Mouse (Mus musculus) midbrain, embryonic 11.5 days (tissue): ENCODE data around the gene Dpf2. TPM values are rescaled to one million over a fixed set of nuclear protein-coding genes. Genes with fewer than 3 reads are reported as not detected.

Source experiments
- ATAC-seq: fragments of 200-750 bp; cut with Nextera tagmentation; 2 replicates; pipeline ENCODE4 v1.8.0; 2017; ENCODE audit warnings: moderate TSS enrichment, moderate library complexity; ENCODE audit not compliant: low FRiP score
- DNase-seq: peaks from one replicate; pipeline ENCODE4 v3.0.0; 2015; ENCODE audit warnings: low spot score; ENCODE audit errors: missing footprints
- H3K27ac ChIP-seq: fragments of 300-500 bp; sonication (generic); 2 replicates; pipeline ENCODE4 v1.5.1; 2014; ENCODE audit warnings: low read depth, low read length
- H3K27me3 ChIP-seq: fragments of 300-500 bp; sonication (generic); 2 replicates; pipeline ENCODE4 v1.6.1; 2014; ENCODE audit warnings: mild to moderate bottlenecking, low read length, moderate library complexity, mixed read lengths; ENCODE audit not compliant: control insufficient read depth, insufficient read depth
- H3K36me3 ChIP-seq: fragments of 300-500 bp; sonication (generic); 2 replicates; pipeline ENCODE4 v1.6.1; 2014; ENCODE audit warnings: mild to moderate bottlenecking, low read length, moderate library complexity, mixed read lengths; ENCODE audit not compliant: control insufficient read depth, insufficient read depth
- H3K4me1 ChIP-seq: fragments of 300-500 bp; sonication (generic); 2 replicates; pipeline ENCODE4 v1.6.1; 2014; ENCODE audit warnings: low read length; ENCODE audit not compliant: control insufficient read depth, insufficient read depth
- H3K4me2 ChIP-seq: fragments of 300-500 bp; sonication (generic); 2 replicates; pipeline ENCODE4 v1.6.1; 2014; ENCODE audit warnings: mild to moderate bottlenecking, moderate library complexity
- H3K4me3 ChIP-seq: fragments of 300-500 bp; sonication (generic); 2 replicates; pipeline ENCODE4 v1.5.1; 2014; ENCODE audit warnings: low read depth, low read length
- H3K9ac ChIP-seq: fragments of 300-500 bp; sonication (generic); 2 replicates; pipeline ENCODE4 v1.6.1; 2014; ENCODE audit warnings: low read length
- H3K9me3 ChIP-seq: fragments of 300-500 bp; sonication (generic); 2 replicates; pipeline ENCODE4 v1.6.1; 2016; ENCODE audit warnings: low read length; ENCODE audit not compliant: control insufficient read depth
- WGBS: fragments of 180-500 bp; shearing (Covaris S2); extraction: QIAGEN DNeasy Blood & Tissue Kit; methylation state at CpG from one replicate; pipeline ENCODE4 v1.1.7; 2014; 5-methylcytosine and 5-hydroxymethylcytosine counted together
- polyA plus RNA-seq: library from polyadenylated mRNA; unstranded; fragments of >200 nt; fragmentation: Nextera tagmentation; extraction: Ambion mirVana; gene quantifications from 2 replicates; pipeline ENCODE4 v1.2.1, GENCODE M21; 2014

Gene Dpf2
- 200 and 203 TPM in 2 replicates for polyA plus RNA-seq

DNA sequence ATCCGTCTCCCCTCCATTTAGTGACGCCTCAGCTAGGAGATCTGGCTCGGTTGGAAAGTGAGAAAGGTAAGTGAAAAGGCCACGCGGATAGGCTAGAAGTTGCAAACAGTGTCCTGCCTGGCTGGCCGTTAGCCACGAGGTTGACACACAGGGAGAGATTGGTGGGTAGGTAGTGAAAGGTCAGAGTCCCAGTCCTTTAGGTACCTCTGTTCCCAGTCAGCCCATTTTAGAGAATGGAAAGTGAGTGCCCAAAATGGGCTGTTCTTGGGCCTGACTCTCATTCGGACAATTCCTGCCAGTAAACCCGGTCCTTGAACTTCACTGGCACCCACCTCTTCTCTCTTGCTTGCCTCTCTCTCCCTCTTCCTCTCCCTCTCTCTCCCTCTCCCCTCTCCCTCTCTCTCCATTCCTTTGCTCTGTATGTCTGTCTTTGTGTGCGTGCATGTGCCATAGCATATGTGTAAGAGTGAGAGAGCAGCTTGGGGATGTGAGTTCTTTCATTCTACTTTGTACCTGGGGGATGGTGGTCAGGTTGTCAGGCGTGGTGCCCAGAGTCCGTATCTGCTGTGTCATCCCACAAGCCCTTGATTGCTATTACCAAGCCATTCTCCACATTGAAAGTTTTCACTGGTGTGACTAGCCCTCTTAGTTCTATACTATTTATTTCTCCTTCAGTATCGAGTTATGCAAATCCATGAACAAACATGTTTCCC, at the start of gene Dpf2:
Gene Dpf2 (minus strand): TSS at position 4 of the 713 bp plus-strand sequence.
- ATAC-seq (peak; percentile 17; the same call in 1 of the 2 replicates), DNase-seq (no peak)
- Histone ChIP-seq H3K4me2 (peak within 1 kb of the TSS; percentile 62), H3K27me3 (no peaks in the 10 kb centered on the region), H3K36me3 (0 out of 2 replicates have a peak, but pooled peaks cover 3% of the 10 kb centered on the region), H3K9me3 (no peaks in the 10 kb centered on the region), H3K9ac (peak within 1 kb of the TSS; percentile 81), H3K27ac (peak within 1 kb of the TSS; percentile 10; the same call in 1 of the 2 replicates), H3K4me1 (peaks cover 22% of the 10 kb centered on the region), H3K4me3 (peak within 1 kb of the TSS; percentile 69)
- 24% methylated on average over 13 of the region's 13 CpGs for WGBS

- H3K9me3 ChIP-seq = no peaks in the 10 kb centered on the region
- H3K27me3 ChIP-seq = no peaks in the 10 kb centered on the region
- DNase-seq (peak; percentile 26), ATAC-seq (no peak)
- no peak overlapping the region for H3K9ac ChIP-seq
- H3K4me2 ChIP-seq = no peak overlapping the region
- H3K4me1 ChIP-seq = peaks cover under 1% of the 10 kb centered on the region
- H3K36me3 ChIP-seq = 0 out of 2 replicates have a peak, but pooled peaks cover 3% of the 10 kb centered on the region
- no peak overlapping the region for H3K4me3 ChIP-seq
- no peak overlapping the region for H3K27ac ChIP-seq
- WGBS = 92% methylated on average over 5 of the region's 5 CpGs
These were observed 44.6 kb upstream of the Dpf2 start for GRCm38 (mm10) chr19:5957371-5957770.

DNA sequence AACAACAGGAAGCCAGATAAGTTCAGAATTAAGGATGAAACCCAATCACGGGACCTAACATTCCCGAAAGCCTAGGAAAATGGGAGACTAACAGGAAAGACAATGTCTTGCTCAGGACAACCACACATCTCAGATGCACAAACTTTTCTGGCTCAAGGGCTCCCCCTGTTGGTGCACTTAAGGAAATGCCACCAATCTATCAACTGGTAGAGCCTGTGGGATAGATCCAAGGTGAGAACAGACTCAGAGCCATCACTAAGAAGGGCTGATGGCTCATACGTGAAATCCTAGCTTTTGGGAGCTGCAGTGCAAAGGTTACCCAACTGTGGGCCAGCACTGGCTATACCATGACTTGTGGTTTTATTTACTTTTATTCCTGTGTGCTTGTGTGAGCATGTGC, 43.9 kb upstream of the Dpf2 start:
- ATAC-seq = no peak
- Histone ChIP-seq H3K4me3 (no peak overlapping the region), H3K27ac (no peak overlapping the region), H3K27me3 (no peaks in the 10 kb centered on the region), H3K4me2 (no peak overlapping the region), H3K9ac (no peak overlapping the region), H3K36me3 (0 out of 2 replicates have a peak, but pooled peaks cover 3% of the 10 kb centered on the region), H3K9me3 (no peaks in the 10 kb centered on the region), H3K4me1 (no peaks in the 10 kb centered on the region)
- 27% methylated on average over 3 of the region's 3 CpGs for WGBS
- DNase-seq = peak; percentile 95

- Histone ChIP-seq H3K4me2 (no peak overlapping the region), H3K9me3 (no peaks in the 10 kb centered on the region), H3K27ac (no peak overlapping the region), H3K36me3 (peaks cover 8% of the 10 kb centered on the region; the same call in 1 of the 2 replicates), H3K27me3 (no peaks in the 10 kb centered on the region), H3K4me3 (no peak overlapping the region), H3K4me1 (no peaks in the 10 kb centered on the region), H3K9ac (no peak overlapping the region)
- 91% methylated on average over 28 of the region's 28 CpGs for WGBS
- ATAC-seq (no peak), DNase-seq (peak; percentile 75)
These were observed 43.2 kb upstream of the Dpf2 start for GRCm38 (mm10) chr19:5955704-5956670.

- ATAC-seq = no peak
- no peak overlapping the region for H3K9ac ChIP-seq
- WGBS = 93% methylated on average over 10 of the region's 10 CpGs
These were observed 42.1 kb upstream of the Dpf2 start for GRCm38 (mm10) chr19:5954936-5955335.

GRCm38 (mm10) chr19:5954031-5954710, 41.4 kb upstream of the Dpf2 start:
- H3K27ac ChIP-seq = no peak overlapping the region
- 92% methylated on average over 22 of the region's 22 CpGs for WGBS
- no peaks in the 10 kb centered on the region for H3K27me3 ChIP-seq
- no peak overlapping the region for H3K4me2 ChIP-seq
- H3K4me1 ChIP-seq = no peaks in the 10 kb centered on the region
- H3K36me3 ChIP-seq = peaks cover 14% of the 10 kb centered on the region; the same call in 1 of the 2 replicates
- no peak overlapping the region for H3K4me3 ChIP-seq
- H3K9me3 ChIP-seq = no peaks in the 10 kb centered on the region
- no peak overlapping the region for H3K9ac ChIP-seq
- ATAC-seq (no peak), DNase-seq (peak; percentile 53)

More at GRCm38 (mm10) chr19:5954936-5955335, 42.1 kb upstream of the Dpf2 start:
- H3K4me3 ChIP-seq = no peak overlapping the region
- no peak overlapping the region for H3K27ac ChIP-seq
- H3K9me3 ChIP-seq = no peaks in the 10 kb centered on the region
- H3K4me2 ChIP-seq = no peak overlapping the region
- H3K4me1 ChIP-seq = no peaks in the 10 kb centered on the region
- H3K36me3 ChIP-seq = peaks cover 12% of the 10 kb centered on the region; the same call in 1 of the 2 replicates
- peak; percentile 76 for DNase-seq
- H3K27me3 ChIP-seq = no peaks in the 10 kb centered on the region

DNA sequence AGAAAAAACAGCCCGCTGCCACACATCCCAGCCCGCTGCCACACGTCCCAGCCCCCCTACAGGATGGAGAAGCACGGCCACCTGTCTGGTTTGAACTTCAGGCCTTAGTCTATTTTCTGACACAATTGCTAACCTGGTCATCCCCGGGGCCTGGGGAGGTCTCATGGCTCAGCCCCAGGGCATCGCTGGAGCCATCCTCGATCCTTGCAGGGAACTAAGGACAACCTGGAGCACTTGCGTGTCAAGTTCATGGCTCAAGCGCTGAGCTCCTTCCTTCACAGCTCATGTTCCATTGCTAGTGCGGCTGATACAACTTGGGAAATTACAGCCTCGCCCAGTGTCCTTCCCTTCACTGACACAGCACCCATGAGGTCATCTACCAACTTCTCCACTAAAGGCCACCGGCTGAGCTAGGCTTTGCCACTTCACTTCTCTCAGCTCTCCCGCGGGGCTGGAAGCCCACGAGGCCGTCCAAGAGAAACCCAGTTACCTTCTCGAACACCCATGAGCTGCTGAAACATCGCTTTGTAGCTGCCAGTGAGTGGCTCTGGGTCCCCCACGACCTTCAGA, 40.5 kb upstream of the Dpf2 start:
- Histone ChIP-seq H3K9me3 (no peaks in the 10 kb centered on the region), H3K36me3 (peaks cover 14% of the 10 kb centered on the region; the same call in 1 of the 2 replicates), H3K4me3 (no peak overlapping the region), H3K4me2 (no peak overlapping the region), H3K9ac (no peak overlapping the region), H3K27me3 (no peaks in the 10 kb centered on the region), H3K27ac (no peak overlapping the region), H3K4me1 (no peaks in the 10 kb centered on the region)
- ATAC-seq (no peak), DNase-seq (peak; percentile 17)
- 94% methylated on average over 19 of the region's 19 CpGs for WGBS

DNA sequence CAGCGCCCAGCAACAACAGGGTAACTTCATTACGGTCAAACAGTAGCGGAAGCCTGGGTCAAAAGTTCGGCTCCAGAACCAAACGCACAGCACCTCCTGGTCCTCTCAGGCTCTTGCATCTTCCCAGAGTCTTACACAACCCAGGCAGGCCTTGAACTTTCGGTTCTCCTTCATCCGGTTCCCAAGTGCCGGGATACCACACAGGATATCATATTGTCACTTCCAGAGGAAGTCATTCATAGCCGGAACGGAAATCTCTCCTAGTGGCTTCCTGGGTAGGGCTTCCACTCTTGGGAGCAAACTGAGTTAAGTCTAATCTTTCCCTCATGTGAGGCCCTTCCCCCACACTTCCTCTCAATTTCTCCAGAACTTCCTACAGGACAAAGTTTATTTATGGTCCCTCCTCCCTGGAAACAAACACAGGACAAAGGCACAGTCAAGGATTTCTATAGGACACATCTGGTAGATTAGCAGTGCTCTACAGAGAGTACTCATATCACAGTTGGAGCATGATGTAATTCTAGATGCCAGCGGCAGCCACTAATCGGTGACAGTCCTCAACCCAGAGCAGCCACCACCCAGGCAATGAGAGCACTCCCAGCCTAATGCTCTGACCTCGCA, 39.4 kb upstream of the Dpf2 start:
- Histone ChIP-seq H3K36me3 (peaks cover 14% of the 10 kb centered on the region; the same call in 1 of the 2 replicates), H3K9me3 (no peaks in the 10 kb centered on the region), H3K4me1 (no peaks in the 10 kb centered on the region)

More for the DNA sequence above, 39.4 kb upstream of the Dpf2 start:
- H3K9ac ChIP-seq = no peak overlapping the region
- no peak overlapping the region for H3K27ac ChIP-seq
- WGBS = 82% methylated on average over 13 of the region's 13 CpGs
- no peaks in the 10 kb centered on the region for H3K27me3 ChIP-seq
- DNase-seq (peak; percentile 75), ATAC-seq (no peak)
- no peak overlapping the region for H3K4me2 ChIP-seq
- H3K4me3 ChIP-seq = no peak overlapping the region
